Mouse (Mus musculus): Measurements from ENCODE around the gene Apoa4.
A peak's percentile ranks its signal among the peaks of the same experiment; 100 is the strongest.

Gene Apoa4

DNA sequence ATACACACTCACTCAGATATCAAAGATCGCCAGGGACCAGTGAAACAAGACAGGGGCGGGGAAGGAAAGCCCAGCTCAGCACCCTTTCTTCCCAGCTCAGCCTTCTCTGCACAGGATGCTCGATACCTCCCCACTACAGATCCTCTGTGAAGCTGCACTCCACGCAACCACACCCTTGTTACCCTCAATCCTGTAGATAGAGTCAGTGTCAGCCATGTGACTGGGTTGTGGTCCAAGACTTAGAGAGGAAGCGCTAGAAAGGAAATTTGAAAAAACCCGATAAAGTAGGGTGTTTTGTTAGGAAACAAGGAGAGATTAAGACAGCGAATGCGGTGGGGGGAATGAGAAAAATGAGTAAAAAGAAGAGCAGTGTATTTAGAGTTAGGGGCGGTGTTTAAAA, 31.6 kb downstream of the Apoa4 start:
- DNase-seq (ENCODE audit: low read depth, low spot score): no peak

DNA sequence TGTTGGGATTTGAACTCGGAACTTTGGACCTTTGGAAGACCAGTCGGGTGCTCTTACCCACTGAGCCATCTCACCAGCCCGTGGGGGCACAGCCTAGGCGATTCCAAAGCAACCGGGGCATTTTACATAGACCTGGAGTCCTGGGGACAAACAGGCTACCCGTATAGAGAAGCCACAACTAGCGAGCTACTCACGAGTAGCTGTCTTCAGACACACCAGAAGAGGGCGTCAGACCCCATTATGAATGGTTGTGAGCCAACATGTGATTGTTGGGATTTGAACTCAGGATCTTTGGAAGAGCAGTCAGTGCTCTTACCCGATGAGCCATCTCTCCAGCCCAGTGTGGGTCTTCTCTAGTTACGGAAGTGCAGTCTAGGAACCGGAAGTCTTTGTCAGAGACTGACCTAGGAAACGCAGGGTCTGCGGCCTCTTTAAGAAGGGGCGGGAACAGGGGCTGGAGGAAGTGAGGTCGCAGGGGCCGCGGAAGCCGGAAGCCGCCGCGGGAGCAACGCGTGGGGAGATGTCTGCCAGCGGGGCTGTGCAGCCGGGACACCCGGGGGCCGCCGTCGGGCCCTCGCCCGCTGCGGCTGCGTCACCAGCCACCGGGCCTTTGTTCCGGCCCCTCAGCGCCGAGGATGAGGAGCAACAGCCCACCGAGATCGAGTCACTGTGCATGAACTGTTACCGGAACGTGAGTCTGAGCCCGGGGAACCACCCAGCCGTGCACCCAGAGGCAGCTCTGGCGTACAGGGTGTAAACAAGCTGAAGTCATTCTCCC, 32.4 kb downstream of the Apoa4 start, which contains the start of gene Zpr1:
Gene Zpr1, plus strand, starts transcription at position 388 of the 778 bp plus-strand sequence.
- DNase-seq (ENCODE audit: low read depth, low spot score): peak; percentile 71

DNA sequence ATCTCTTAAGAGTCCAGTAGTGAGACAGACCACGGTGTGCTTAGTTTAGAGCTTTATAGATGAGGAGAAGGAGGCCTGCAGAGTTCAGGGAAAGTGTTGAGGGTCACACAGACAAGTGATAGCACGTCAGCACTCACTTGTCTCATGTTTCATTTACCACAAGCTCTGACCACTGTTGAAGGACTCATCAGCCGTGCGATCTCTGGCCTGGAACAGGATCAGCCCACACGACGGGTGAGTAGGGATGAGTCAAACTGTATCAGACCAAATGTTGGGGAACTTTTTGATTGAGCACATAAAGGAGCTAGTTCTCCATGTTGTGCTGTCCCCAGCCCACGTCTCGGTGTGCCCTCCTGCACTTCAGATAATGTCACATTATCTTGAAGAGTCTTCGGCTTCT, 34.0 kb downstream of the Apoa4 start:
- no peak for DNase-seq (ENCODE audit: low read depth, low spot score)

DNA sequence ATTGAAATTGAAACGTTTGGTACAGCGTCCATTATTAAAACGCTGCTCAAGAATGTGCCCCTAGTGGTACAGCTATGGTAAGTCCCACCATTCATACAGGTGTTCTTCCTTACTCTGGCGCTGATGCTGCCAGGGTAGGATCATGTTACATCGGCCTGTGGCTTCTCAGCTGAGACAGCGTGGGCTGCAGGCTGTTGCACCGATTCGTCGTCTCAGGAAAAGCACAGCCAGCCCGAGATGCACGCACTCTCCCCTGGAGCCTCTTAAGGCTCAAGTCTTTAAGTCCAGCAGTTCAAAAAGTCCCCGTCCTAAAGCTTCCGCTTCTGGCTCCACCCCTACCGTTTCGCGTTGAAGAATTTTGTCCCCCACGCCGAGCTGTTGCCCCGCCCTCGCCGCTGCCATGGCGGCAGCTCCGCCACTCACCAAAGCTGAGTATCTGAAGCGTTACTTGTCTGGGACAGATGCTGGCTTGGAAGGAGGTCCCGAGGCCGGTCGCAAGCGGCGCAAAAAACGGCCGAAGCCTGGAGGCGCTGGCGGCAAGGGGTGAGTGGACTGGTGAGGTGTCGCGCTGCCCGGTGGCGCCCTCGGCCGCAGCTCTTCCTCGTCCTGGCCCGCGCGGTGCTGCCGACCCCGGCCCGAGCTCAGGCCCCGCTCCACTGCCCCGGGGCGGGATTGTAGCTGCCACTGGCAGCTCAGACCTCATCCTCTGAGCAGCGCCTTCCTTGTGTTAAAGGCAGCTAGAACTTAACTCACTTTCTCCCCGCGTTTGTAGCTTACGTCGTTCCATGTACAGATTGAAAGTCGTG, 42.3 kb downstream of the Apoa4 start, which contains the start of gene Bud13:
Gene Bud13, plus strand, starts transcription at position 378 of the 806 bp plus-strand sequence.
- peak; percentile 80 for DNase-seq (ENCODE audit: low read depth, low spot score)

Data from WW6 (cell line).